Mouse (Mus musculus): ENCODE measurements around the gene Gc.

DNA sequence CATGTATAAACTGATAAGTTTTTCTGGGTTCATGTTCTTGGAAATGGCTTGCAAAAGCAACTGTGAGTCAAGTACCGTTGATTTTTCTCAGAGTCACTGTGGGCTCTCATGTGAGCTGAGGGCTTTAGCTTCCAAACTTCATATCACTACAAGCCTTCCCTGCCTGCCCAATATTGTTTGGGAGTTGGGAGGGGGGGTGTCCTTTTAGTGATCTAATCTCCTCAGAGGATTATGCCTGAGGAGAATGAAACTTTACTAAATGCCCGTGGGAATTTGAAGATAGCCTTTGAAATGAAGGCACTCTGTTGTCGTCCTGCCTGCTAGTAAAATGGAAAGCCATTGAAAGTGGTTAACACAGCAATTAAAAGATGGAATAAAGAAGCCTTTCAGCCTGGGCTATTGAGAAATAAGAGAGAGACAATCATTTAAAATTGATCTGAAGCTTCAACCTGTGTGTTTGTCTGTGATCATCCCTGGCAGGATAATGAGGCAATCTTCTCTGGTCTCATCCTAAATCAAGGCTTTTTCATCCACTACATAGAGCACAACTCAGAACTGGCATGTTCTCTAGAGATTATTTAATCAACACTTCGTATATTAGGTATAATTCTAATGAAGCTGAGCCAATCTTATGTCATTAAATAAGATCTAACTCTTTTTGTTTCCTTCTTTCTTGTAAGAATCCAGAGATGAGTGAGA, 89.5 kb downstream of the Gc start:
- no peak for TF ChIP-seq MYOG (IDR thresholded peaks at IDR 0.05; ENCODE audit: control insufficient read depth in 1 of 3, insufficient read depth in 1 of 3, insufficient read length in 2 of 3, low read depth in 2 of 3)
- no peak for TF ChIP-seq POLR2A (IDR thresholded peaks at IDR 0.05; ENCODE audit: insufficient read length, low read depth)
- TF ChIP-seq POLR2AphosphoS2 (IDR thresholded peaks at IDR 0.05; ENCODE audit: insufficient read length, low read depth), result no peak
- TF ChIP-seq TCF12 (IDR thresholded peaks at IDR 0.05; ENCODE audit: insufficient read depth, poor library complexity, severe bottlenecking), result no peak
- no peak for TF ChIP-seq E2F4 (IDR thresholded peaks at IDR 0.05; ENCODE audit: insufficient read depth)
- no peak for TF ChIP-seq MAX (IDR thresholded peaks at IDR 0.05; ENCODE audit: low read depth)
- TF ChIP-seq CEBPB (IDR thresholded peaks at IDR 0.05; ENCODE audit: insufficient read depth, poor library complexity, severe bottlenecking), result no peak
- TF ChIP-seq TCF3 (IDR thresholded peaks at IDR 0.05; ENCODE audit: insufficient read length, low read depth), result no peak
- no peak for TF ChIP-seq MYOD1 (IDR thresholded peaks at IDR 0.05; ENCODE audit: control insufficient read depth in 1 of 3, insufficient read length in 2 of 3, low read depth in 2 of 3)
- no peak for TF ChIP-seq USF1 (IDR thresholded peaks at IDR 0.05; ENCODE audit: low read depth)
- TF ChIP-seq REST (IDR thresholded peaks at IDR 0.05; ENCODE audit: insufficient read depth, insufficient read length), result no peak
- no peak for TF ChIP-seq SRF (IDR thresholded peaks at IDR 0.05; ENCODE audit: control insufficient read depth, insufficient read length, low read depth)

Data from myocyte (in vitro differentiated cells).